In genomic region chr10:49573514-49573913, GRCm38 (mm10) we compare ENCODE assay signal across 26 mouse cellular contexts.
"Had no signal": no experiment of that assay in that cellular context is flagged by ENCODE, and none has a peak within 500 bp of the region (broad histone marks: within the 10 kb centered on the region; RNA-seq: fewer than 3 reads in every experiment).

No protein-coding gene starts in this region.

- H3K4me3 ChIP-seq: heart, adult 2 months; heart, embryonic 13.5 days; heart, embryonic 15.5 days; hindbrain, embryonic 13.5 days; hindbrain, embryonic 15.5 days; kidney, embryonic 15.5 days; limb, embryonic 13.5 days; limb, embryonic 15.5 days; liver, embryonic 12.5 days had no signal

- H3K4me1 ChIP-seq: heart, embryonic 13.5 days; heart, embryonic 15.5 days; hindbrain, embryonic 13.5 days; hindbrain, embryonic 15.5 days; kidney, embryonic 15.5 days; limb, embryonic 13.5 days; limb, embryonic 15.5 days; liver, embryonic 12.5 days had no signal

- H3K4me2 ChIP-seq: heart, embryonic 11.5 days; heart, embryonic 13.5 days; heart, embryonic 15.5 days; hindbrain, embryonic 13.5 days; hindbrain, embryonic 15.5 days; kidney, embryonic 15.5 days; limb, embryonic 13.5 days; limb, embryonic 15.5 days; liver, embryonic 12.5 days had no signal

- H3K9ac ChIP-seq: heart, embryonic 13.5 days; heart, embryonic 15.5 days; hindbrain, embryonic 13.5 days; hindbrain, embryonic 15.5 days; kidney, embryonic 15.5 days; limb, embryonic 13.5 days; limb, embryonic 15.5 days; liver, embryonic 12.5 days; liver, embryonic 14.5 days had no signal

- H3K27ac ChIP-seq: heart, adult 2 months; heart, embryonic 13.5 days; heart, embryonic 15.5 days; hindbrain, embryonic 13.5 days; hindbrain, embryonic 15.5 days; hindbrain, postnatal 0 days; kidney, embryonic 15.5 days; kidney, postnatal 0 days; limb, embryonic 13.5 days; limb, embryonic 15.5 days; liver, embryonic 12.5 days; liver, embryonic 14.5 days had no signal

- H3K36me3 ChIP-seq: heart, embryonic 13.5 days; heart, embryonic 15.5 days; hindbrain, embryonic 15.5 days; kidney, embryonic 15.5 days; limb, embryonic 13.5 days; limb, embryonic 15.5 days; liver, embryonic 12.5 days had no signal

- ATAC-seq: hindbrain, postnatal 0 days; intestine, embryonic 16.5 days; liver, embryonic 12.5 days had no signal

- DNase-seq: gastrocnemius, postnatal 14 days; gastrocnemius, postnatal 36 days; heart, adult 2 months; heart, postnatal 14 days; heart, postnatal 36 days; kidney, adult 11 months; kidney, adult 2 months; kidney, adult 9 months; kidney, postnatal 14 days; kidney, postnatal 36 days; layer of hippocampus, adult 9-11 months; layer of hippocampus, postnatal 36 days; left cerebral cortex, postnatal 4 days had no signal

- H3K27me3 ChIP-seq: heart, embryonic 13.5 days; heart, embryonic 15.5 days; hindbrain, embryonic 13.5 days; hindbrain, embryonic 15.5 days; kidney, embryonic 15.5 days; limb, embryonic 13.5 days; limb, embryonic 15.5 days; liver, embryonic 12.5 days had no signal

- H3K9me3 ChIP-seq: heart, embryonic 13.5 days; heart, embryonic 15.5 days; hindbrain, embryonic 13.5 days; hindbrain, embryonic 15.5 days; kidney, embryonic 15.5 days; limb, embryonic 13.5 days; limb, embryonic 15.5 days; liver, embryonic 12.5 days had no signal
